Mouse (Mus musculus): ENCODE results near the gene Usp28.

The Usp28 gene

GRCm38 (mm10) chr9:49021289-49021688, 36.1 kb downstream of the Usp28 start:
- DNase-seq (ENCODE audit: low spot score in 2 of 2), result peak in 1 of 2 experiments; percentile 7

- no peak for DNase-seq (ENCODE audit: low spot score in 2 of 2)
These were observed 38.8 kb downstream of the Usp28 start for GRCm38 (mm10) chr9:49023956-49024355.

- DNase-seq (ENCODE audit: low spot score in 2 of 2), result no peak
These were observed 39.4 kb downstream of the Usp28 start for GRCm38 (mm10) chr9:49024529-49024928.

GRCm38 (mm10) chr9:49034764-49035163, 49.6 kb downstream of the Usp28 start:
- no peak for DNase-seq (ENCODE audit: low spot score in 2 of 2)

GRCm38 (mm10) chr9:49050901-49051300, 65.7 kb downstream of the Usp28 start:
- DNase-seq (ENCODE audit: low spot score in 2 of 2), result no peak

GRCm38 (mm10) chr9:49051349-49051748, 66.2 kb downstream of the Usp28 start:
- peak; percentile 35 to 46 for DNase-seq (ENCODE audit: low spot score in 2 of 2)

GRCm38 (mm10) chr9:49054028-49054427, 68.9 kb downstream of the Usp28 start:
- no peak for DNase-seq (ENCODE audit: low spot score in 2 of 2)

- peak; percentile 94 to 95 for DNase-seq (ENCODE audit: low spot score in 2 of 2)
These were observed 70.4 kb downstream of the Usp28 start, which contains the start of gene Zw10 for GRCm38 (mm10) chr9:49055333-49056205. Zw10 (plus strand) TSS chr9:49055613.

- DNase-seq (ENCODE audit: low spot score in 2 of 2), result peak in 1 of 2 experiments; percentile 51
These were observed 91.7 kb downstream of the Usp28 start for GRCm38 (mm10) chr9:49076847-49077246.

- no peak for DNase-seq (ENCODE audit: low spot score in 2 of 2)
These were observed 95.9 kb downstream of the Usp28 start, which contains the start of gene Tmprss5 for GRCm38 (mm10) chr9:49081107-49081506. Tmprss5 (plus strand) TSS chr9:49081260.

- DNase-seq (ENCODE audit: low spot score in 2 of 2), result peak; percentile 23 to 55
These were observed 96.4 kb downstream of the Usp28 start for GRCm38 (mm10) chr9:49081561-49081960.

GRCm38 (mm10) chr9:49087317-49087716, 102.1 kb downstream of the Usp28 start:
- DNase-seq (ENCODE audit: low spot score in 2 of 2), result no peak

All from heart, adult 9 months (tissue).